Mouse (Mus musculus) heart, adult 2 months (tissue): ENCODE measurements around the gene Myom1.
A peak's percentile ranks its signal among the peaks of the same experiment; 100 is the strongest.

Experiments used
- CTCF ChIP-seq: fragments of 200-600 bp; IDR thresholded peaks from 2 replicates; pipeline ENCODE4 v1.8.1; 2022; ENCODE audit warnings: antibody characterized with exemption, mild to moderate bottlenecking, moderate library complexity
- POLR2A ChIP-seq: fragments of 200-500 bp; IDR thresholded peaks from 2 replicates; pipeline ENCODE4 v1.6.1; 2011; ENCODE audit warnings: mild to moderate bottlenecking, low read depth, low read length, control low read depth; ENCODE audit not compliant: insufficient read depth

DNA sequence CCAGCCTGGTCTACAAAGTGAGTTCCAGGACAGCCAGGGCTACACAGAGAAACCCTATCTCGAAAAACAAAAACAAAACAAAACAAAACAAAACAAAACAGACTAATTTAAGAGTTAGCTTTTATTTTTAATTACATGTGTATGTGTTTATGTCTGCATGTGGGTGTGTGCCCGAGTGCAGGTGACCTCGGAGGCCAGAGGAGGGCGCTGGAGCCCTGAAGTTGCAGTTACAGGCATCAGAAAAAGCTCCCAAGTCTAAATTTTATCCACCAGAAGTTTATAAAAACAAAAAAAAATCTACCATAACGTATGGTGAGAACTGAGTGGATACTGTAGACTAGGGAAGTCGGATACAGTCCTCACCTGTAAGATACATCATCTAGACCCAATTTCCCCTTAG is 24.6 kb upstream of the Myom1 start:
- TF ChIP-seq POLR2A (no peak), CTCF (peak; percentile 52)
